Mouse (Mus musculus) fat pad, adult 2 months (tissue): ENCODE results near the gene Atp5l.
A peak's percentile ranks its signal among the peaks of the same experiment; 100 is the strongest.
"Not testable (repeated sequence)": the region's sequence is repeated elsewhere in the genome, so short reads cannot be mapped to it uniquely, and the experiment has no call there.

Experiments used
- DNase-seq: peaks from one replicate; pipeline ENCODE4 v3.0.0-alpha.2; 2011; ENCODE audit warnings: low read depth, low spot score; ENCODE audit errors: extremely low read depth

The Atp5l gene

DNA sequence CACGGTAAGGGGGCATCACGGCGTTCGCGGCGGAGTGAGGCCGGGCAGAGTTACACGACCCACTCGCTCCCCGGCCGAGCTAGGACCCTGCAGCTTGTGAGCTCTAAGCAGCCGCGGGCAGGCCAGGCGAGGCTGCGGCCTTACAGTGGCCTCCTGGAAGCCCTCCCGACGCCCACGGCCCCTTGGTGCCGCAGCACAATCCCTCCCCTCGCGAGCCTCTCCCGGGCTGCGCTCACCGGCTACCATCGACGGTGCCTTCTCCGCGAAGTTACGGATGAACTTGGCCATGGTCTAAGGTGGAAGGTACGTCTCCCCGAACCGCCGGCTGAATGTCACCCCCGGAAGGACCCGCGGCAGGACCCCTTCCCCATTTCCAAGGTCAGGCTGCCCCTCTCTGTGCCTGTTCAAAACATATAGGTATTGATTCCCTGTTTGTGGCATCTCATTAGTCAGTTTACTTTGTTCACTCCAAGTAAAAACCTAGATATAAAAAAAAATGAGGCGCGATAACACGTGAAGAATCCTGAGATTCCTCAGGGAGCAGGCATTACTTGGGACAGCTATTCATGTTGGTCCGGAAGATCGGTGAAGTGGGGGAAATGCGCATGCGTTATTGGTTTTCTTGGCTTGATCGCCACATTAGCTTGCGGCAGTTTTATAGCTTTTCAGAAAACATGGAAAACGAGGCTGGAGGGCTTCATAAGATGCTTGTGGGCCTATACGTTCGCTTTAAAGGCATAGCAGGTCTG, at the start of gene Atp5l:
Gene Atp5l, minus strand, starts transcription at position 369 of the 749 bp plus-strand sequence.
- DNase-seq, result peak; percentile 80

DNA sequence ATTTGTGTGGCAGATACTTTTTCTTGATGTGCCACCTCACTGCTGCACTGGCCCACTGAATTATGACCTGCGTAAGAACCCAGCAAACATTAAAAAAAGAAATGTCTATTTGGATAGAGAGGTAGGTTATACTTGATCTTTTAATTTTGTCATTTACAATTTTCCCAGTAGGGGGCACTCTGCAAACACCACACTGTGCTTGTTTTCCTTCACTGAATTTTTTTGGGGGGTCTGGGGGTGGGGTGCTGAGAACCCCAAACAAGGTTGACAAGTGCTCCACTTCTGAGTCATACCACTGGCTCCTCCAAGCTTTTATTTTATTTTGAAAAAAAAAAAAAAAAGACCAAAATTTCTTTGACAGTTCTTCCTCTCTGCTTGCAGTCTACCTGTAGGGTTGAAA, 48.9 kb upstream of the Atp5l start:
- DNase-seq, result no peak

DNA sequence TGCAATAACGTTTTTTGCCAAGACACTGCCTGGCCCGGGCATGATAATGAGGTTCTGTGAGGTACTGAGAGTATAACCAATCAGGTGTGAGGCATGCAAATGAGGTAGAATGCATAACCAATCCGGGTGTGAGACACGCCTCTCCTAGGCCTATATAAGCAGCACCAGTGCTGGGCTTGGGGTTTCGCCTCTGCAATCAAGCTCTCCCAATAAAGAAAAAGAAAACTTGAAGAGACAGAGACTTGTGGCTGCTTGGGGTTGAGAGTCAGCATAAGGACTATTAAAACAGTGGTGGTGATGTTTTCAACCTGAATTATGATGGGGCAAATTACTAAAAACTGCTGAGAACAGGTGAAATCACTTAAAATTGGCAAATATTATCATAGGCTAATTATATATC, 47.2 kb upstream of the Atp5l start:
- not testable (repeated sequence) for DNase-seq

DNA sequence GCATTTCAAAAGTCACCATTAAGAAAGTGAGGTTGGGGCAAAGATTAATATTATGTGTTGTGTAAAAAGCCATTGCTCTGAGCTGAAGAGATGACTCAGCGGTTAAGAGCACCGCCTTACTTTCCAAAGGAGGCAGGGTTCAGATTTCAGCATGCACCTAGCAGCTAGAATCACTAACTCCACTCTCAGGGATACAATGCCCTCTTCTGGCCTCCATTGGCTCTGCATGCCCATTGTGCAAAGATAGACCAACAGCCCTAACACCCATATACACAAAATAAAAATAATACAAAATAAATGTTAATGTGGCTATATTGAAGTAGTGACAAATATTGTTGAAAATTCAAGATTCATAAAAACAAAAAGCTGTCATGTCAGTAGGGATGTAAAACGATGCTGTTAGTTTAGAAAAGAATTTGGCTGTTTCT, 46.3 kb upstream of the Atp5l start:
- no peak for DNase-seq

DNA sequence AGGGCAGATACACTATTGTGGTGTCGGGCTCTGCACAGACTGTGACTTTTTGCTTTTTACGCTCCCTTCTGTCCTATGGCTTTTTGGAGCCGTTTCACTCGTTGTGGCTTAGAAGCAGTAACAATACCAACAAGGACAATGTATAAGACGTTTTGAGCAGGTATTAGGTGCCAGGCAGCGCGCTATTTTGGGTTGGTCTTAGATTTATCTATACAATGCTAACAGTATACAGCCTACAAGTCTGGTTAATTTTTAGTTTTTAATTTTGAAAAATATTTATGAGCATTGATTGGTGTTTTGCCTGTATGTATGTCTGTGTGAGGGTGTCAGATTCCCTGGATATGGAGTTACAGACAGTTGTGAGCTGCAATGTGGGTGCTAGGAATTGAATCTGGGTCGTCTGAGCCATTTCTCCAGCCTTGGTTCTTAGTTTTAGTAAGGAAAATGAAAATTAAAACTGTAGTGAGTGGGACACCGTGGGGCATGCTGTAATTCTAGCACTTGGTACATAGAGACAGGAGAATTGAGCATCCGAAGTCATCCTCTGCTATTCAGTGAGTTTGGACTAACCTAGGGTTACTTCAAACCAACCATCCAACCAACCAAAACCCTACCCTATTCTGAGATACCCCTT, 45.4 kb upstream of the Atp5l start:
- no peak for DNase-seq

DNA sequence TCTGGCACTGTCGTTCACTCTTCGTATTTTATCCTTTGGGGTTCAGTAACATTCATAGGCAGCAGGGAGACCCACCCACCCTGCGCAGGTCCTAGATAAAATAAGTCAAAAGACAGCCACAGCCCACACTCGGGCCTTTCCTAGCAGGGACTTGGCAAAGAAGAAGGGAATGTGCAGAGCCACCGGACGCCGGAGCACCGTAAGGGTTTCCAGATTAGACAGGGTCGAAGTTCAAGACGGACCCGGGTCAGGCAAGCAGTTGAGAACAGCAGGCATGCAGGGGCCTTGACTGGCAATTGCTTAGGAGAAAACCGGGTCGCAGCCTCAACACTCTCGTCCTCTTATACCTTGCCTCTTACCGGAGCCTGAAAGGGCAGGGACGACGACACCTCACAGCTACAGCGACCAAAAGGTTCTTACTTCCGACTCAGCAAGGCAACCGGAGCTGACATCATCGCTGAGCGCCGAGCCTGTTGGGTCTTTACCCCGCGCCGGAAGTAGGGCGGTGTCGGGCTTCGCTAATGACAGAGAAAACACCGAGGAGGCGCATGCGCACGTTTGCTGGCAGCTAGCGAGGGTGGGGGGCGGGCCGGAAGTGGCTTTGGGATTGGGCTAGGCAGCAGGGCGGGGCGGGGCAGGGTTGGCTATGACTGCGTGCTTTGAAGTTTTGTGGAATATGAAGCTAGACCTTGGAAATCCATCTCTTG, 44.7 kb upstream of the Atp5l start, which contains the start of gene Ube4a:
Gene Ube4a, minus strand, starts transcription at position 475 of the 707 bp plus-strand sequence.
- peak; percentile 75 for DNase-seq

DNA sequence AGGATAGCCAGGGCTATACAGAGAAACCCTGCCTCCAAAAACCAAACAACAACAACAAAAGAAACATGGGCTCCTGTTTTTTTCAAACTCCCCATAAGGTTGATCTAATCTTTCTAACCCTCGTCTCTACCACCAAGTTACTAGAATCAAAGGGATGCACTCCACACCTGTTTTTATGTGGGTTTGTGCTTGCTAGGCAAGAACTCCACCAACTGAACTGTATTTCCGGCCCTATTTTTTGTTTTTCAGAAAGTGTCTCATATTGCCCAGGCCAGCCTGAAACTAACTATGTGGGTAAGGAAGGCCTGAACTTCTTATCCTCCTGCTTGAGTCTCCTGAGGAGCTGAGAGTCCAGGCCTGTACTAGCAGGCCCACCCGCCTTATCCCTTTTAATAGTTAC, 33.9 kb upstream of the Atp5l start:
- DNase-seq, result no peak

DNA sequence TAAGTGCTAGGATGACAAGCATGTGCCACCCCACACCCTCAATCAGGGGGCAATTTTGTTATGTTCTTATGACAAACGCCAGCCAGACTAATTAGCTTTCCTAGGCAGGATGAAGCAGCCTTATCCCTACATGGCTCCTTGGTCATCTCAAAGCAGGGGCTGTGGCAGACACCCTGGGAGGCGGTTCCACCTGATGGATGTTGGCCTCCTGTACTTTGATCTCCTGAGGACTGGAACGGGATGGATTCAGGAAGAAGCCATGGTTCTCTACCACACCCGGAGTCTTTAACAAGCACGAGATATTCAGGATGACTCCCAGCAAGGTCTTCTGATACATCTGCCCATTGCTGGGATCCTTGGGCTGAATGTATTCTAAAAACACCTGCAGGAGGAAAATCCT, 27.3 kb upstream of the Atp5l start:
- DNase-seq, result no peak

DNA sequence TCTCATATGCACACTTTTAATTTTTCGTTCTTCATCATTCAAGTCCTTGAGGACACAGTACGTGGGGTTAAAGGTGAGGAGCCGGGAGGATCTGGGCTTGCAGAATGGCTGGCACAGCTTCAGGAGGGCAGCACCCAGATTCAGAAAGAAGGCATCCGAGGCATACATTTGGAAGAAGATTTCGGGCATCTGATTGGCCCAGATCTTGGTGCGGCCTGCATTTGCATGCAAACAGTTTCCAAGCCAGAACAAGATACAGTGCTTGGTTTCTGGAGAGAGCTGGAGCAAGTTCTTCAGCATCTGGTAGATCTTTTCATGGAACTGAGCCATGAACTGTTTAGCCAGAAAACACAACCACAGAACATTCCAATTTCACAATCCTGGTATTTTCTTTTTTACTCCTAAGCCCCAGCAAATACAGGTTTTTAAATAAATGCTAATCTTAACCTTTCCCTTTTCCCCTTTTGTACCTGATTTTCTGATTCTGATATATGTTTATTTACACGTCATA, 25.7 kb upstream of the Atp5l start:
- DNase-seq, result peak; percentile 58

DNA sequence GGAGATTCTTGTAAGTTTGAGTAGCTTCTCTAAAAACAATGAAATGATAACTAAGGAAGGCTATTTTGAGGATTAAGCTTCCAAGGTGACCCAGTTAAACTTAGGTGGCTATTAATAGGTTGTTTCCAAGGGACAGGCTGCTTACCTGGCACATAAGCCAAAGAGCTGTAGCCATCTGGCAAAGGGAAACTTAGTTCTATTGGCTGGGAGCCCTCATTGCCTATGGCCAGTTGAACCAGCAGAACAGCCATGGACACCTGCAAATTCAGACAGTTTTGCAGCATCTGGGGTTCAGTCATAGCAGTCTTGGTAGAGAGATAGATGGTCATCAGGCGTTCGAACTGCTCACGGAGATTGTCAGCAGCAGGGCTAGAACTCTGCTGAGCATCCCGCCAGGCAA, 21.9 kb upstream of the Atp5l start:
- peak; percentile 39 for DNase-seq

DNA sequence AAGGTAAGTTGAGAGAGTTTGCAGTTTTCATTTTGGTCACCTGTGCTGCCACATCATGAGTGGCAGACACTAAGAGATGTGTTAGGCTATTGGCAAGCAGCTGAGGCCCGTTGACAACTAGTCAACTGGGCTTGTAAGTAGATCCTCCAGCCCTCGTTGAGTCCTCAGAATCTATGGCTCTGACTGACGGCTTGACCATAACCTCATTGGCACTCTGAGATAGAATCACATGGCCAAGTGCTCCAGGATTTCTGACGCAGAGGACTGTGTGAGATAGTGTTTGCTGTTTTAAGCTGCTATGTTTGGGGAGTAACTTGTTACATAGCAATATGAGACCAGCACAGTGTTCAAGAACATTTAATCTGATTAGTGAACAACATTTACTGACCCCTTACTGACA, 21.2 kb upstream of the Atp5l start:
- no peak for DNase-seq

DNA sequence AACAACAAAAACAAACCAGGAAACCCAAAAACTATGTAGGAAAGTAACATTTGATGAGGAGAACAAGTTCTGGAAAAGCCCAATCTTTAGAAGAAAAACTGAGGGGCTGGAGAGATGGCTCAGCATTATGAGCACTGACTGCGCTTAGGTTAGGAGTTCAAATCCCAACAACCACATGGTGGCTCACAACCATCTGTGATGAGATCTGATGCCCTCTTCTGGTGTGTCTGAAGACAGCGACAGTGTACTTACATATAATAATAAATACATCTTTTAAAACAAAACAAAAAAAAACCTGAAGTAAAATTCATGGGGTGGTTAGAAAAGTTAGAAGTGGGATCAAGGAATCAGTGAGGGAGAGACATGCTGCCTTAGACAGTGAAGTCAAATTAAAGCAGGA, 1.0 kb upstream of the Atp5l start:
- no peak for DNase-seq

DNA sequence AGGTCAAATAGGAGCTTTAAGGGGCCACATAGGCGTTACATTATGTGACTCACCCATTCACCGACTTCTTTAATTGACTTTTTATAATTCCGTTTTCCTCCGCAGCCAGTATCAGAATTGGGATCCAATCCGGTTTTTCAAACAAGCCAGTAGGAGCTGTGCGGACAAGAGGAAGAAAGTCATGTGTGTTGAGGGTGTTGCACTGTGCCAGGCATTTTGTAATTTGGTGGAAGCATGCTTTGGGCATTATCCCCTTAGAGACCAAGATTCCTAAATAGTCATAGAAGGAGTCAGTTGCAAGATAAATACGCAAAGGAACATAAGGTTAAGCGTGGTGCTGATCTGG, 554 bp upstream of the Atp5l start:
- DNase-seq, result peak; percentile 58

DNA sequence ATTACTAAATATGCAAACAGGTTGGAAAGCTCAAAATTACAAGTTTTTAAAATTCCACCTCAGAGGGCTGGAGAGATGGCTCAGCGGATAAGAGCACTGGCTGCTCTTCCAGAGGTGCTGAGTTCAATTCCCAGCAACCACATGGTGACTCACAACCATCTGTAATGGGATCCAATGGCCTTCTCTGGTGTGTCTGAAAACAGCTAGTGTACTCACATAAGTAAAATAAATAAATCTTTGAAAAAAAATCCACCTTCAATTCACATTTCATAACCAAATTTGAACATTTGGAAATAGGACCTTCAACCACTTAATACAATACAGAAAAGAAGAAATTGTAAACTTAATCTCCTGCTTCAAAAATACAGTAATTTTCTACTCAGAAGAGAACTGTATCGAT, 936 bp downstream of the Atp5l start:
- no peak for DNase-seq

DNA sequence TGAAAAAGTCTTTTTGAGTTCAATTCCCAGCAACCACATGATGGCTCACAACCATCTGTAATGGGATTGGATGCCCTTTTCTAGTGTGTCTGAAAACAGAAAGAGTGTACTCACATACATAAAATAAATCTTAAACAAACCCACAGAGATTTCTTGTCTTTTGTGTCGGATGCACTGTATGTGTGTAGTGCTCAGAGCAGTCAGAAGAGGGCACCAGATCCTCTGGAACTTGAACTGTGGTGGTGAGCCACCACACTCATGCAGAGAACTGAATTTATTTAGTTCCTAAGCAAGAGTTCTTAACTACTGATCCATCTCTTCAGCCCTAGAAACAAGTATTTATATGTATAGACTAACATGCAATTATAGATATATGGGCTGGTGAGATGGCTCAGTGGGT, 4.3 kb downstream of the Atp5l start:
- no peak for DNase-seq

DNA sequence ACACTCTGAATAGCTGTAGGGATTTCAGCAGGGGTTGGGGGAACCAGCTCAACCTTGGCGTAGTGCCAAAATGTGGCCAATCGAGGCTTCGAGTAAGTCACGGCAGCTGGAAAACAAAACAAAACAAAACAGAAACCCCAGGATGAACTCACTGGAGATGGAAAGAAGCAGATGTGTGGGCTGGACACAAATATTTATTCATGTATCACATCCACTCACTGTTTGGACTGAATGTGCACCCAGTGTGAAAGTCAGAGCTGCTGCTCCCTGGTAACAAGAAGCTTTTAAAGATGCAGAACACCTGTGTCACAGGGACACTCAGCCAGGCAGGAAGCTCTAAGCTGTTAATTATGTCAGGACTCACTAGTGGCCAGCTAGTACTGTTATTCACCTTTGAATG, 5.8 kb downstream of the Atp5l start:
- no peak for DNase-seq

DNA sequence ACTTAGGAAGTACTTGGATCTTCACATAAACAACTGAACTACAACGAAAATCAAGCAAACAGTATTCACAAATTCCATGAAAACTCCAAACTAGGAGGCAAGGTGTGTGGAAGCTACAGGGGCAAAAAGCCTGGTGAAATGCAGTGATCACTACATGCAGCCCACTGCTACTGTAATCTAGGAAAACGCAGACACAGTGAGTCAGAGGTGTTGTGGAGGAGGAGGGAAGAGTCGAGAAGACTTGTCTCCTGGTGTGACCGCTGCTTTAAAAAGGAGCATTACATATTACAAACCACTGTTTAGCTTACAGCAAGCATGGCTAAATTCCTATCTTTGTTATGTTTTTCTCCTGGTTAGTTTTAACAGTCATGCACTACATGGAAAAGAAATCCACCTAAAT, 9.2 kb downstream of the Atp5l start:
- no peak for DNase-seq

DNA sequence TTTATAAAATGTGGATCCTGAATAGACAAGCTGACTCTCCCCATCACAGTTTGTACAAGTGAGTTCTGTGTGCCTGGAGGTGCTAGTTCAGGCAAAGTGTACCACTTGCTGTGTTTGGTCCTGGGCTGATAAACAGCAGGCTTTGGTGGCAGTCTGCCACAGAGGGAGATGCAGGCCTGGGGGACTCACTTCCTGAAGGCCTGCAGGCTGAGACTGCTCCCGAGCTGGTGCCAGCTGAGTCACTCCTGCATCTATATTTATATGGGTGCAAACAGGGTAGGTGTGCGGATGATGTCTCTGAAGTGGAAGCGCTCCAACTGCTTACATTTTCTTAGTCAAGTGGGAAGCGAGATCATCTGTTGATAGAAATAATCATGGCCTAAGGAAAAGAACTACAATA, 14.9 kb downstream of the Atp5l start:
- DNase-seq, result no peak

DNA sequence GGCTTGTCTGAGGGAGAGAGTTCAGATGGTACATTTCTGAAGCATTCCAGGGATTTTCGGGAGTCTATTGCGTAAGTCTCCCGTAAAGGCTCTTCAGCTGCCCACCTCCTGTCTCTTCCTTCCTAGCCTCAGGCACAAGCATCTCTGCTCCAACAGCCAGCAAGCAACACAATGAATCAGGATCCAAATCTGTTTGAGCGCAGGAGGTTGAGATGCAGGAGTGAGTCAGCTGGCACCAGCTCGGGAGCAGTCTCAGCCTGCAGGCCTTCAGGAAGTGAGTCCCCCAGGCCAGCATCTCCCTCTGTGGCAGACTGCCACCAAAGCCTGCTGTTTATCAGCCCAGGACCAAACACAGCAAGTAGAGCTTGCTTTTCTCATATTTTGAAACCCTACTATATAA, 15.6 kb downstream of the Atp5l start:
- no peak for DNase-seq

DNA sequence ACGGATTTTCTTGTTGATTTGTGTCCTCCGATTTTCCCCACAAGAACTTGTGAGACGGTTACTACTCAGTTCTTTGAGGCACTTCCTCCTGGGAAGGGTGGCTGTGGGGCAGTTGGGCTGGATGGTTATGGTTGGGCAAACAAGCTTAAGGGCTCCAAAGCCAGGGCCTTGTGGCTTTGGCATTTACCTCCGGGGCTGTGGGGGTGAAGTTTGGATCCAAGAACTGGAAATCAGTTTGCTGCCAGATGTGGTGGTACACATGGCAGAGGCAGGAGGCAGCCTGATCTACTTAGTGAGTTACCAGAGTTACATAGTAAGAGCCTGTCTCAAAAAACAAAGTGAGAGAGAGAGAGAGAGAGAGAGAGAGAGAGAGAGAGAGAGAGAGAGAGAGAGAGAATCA, 16.7 kb downstream of the Atp5l start:
- DNase-seq, result no peak

DNA sequence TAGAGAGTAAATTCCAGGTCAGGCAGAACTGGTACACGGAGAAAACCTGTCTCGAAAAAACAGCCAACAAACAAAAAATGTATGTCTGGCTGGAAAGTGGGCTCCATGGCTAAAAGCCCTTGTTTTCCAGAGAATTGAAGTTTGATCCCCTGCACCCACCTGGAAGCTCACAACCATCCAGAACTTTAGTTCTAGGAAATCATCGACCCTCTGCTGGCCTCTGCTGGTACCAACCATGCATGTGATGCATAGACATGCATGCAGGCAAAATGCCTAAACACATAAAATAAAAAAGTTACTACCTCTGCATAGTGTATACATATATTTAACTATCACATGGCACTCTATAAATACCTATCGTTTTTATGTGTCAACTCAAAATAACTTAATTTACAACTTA, 20.1 kb downstream of the Atp5l start:
- no peak for DNase-seq

DNA sequence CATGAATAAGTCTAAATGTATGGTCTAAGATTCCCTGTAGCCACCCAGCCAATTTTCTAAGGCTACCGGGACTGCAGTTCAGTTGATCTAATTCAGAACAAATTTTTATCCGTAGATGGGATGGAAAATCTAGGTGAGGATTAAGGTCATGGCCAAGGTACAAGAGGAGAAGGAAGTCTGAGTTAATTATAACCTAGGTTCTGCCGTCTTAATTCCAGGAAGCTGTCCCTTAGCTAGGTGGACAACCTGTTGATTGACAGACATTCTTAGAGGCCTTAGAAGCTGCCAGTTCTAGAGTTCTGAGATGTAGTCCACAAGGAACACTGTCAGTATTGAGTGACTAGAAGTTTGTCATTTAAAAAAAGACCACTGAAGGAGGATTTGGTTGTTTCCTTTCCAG, 20.8 kb downstream of the Atp5l start:
- DNase-seq, result no peak
